Comparison of ENCODE assay signal across 8 mouse cellular contexts in the genomic region with DNA sequence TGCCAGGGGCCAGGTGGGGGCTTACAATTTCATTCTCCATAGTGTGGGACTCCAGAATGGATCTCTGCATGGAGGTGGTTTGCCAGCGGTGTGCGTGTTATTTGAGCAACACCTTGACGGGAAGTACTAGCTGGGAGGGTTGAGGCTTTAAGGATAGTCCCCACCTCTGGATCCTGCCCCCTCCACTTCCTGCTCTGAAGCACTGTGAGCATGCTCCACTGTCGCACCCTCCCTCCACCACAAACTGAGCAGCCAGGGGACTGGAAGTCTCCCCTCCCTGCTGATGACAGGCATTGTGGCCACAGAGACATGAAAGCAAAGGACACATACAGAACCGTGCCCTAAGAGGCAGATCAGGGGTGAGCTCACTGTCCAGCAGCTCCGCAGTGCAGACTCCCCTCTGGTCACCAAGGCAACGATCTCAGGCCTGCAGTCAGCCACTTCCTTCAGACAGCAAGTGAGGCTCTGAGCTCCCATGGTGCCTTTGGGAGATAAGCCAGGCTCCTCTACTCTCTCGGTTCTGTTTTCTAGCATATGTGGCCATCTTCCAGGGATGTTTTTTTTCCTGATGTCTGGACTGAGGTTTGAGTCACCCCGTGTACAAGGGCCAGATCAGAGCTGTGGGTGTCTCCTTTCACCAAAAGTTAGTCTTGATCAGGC.
DNase-seq lines count a peak whose midpoint lies in the region; ATAC-seq and TF ChIP-seq lines count a peak whose summit lies in the region.

No protein-coding gene starts in this region.

- no peaks in the 10 kb centered on the region for H3K36me3 ChIP-seq in hindbrain, embryonic 16.5 days (ENCODE audit: control insufficient read depth, insufficient read depth, low read length)
- no peaks in the 10 kb centered on the region for H3K36me3 ChIP-seq in stomach, embryonic 16.5 days (ENCODE audit: control insufficient read depth, insufficient read depth, low read length)

- DNase-seq in cerebellum, postnatal 14 days = peak; percentile 18 to 29
- no peak for DNase-seq in cerebellum, adult 11-12 months
- peak; percentile 17 for DNase-seq in R1 (ENCODE audit: low read depth, low spot score)
- DNase-seq in gastrocnemius, postnatal 36 days = peak; percentile 14 to 26
- DNase-seq in B cell, adult 2 months = no peak
- DNase-seq in left cerebral cortex, adult 2 months (ENCODE audit: extremely low spot score in 1 of 2, low spot score in 2 of 2) = no peak

- peak; percentile 89 for ATAC-seq in hindbrain, embryonic 16.5 days
- peak; percentile 37; the same call in 1 of the 2 replicates for ATAC-seq in stomach, embryonic 16.5 days (ENCODE audit: insufficient read depth, low FRiP score)

- intact Hi-C loops in gastrocnemius, postnatal 36 days (cut with DNase I) = no loop called here
- intact Hi-C loops in left cerebral cortex, adult 2 months (cut with DNase I) = no loop called here

- H3K27ac ChIP-seq in hindbrain, embryonic 16.5 days (ENCODE audit: low read depth, low read length) = no peak overlapping the region
- no peak overlapping the region for H3K27ac ChIP-seq in stomach, embryonic 16.5 days (ENCODE audit: low read length)
- no peak overlapping the region for H3K27ac ChIP-seq in left cerebral cortex, adult 2 months

- H3K4me3 ChIP-seq in hindbrain, embryonic 16.5 days (ENCODE audit: low read length) = no peak overlapping the region
- no peak overlapping the region for H3K4me3 ChIP-seq in stomach, embryonic 16.5 days (replicated peaks; ENCODE audit: low read length)
- no peak overlapping the region for H3K4me3 ChIP-seq in left cerebral cortex, adult 2 months

- no peaks in the 10 kb centered on the region; the same call in 1 of the 2 replicates for H3K27me3 ChIP-seq in hindbrain, embryonic 16.5 days (replicated peaks; ENCODE audit: control insufficient read depth, insufficient read depth, low read length)
- H3K27me3 ChIP-seq in stomach, embryonic 16.5 days (ENCODE audit: control insufficient read depth, insufficient read depth, low read length) = no peaks in the 10 kb centered on the region

- WGBS in hindbrain, embryonic 16.5 days = 23% methylated on average over 9 of the region's 9 CpGs
- 15% methylated on average over 9 of the region's 9 CpGs for WGBS in stomach, embryonic 16.5 days

- peaks cover 8% of the 10 kb centered on the region; the same call in 1 of the 2 replicates for H3K4me1 ChIP-seq in hindbrain, embryonic 16.5 days (ENCODE audit: control insufficient read depth, insufficient read depth, low read depth, low read length)
- peaks cover 3% of the 10 kb centered on the region; the same call in 1 of the 2 replicates for H3K4me1 ChIP-seq in stomach, embryonic 16.5 days (ENCODE audit: control insufficient read depth, insufficient read depth, low read length)

- no peak for TF ChIP-seq CTCF in left cerebral cortex, adult 2 months (IDR thresholded peaks at IDR 0.05)

- no peak overlapping the region for H3K4me2 ChIP-seq in hindbrain, embryonic 16.5 days (ENCODE audit: low read length)
- H3K4me2 ChIP-seq in stomach, embryonic 16.5 days (ENCODE audit: low read depth, low read length) = no peak overlapping the region

- H3K9me3 ChIP-seq in hindbrain, embryonic 16.5 days (ENCODE audit: control insufficient read depth, low read length) = no peaks in the 10 kb centered on the region
- H3K9me3 ChIP-seq in stomach, embryonic 16.5 days (replicated peaks; ENCODE audit: control insufficient read depth, low read length) = 0 out of 2 replicates have a peak, but pooled peaks cover 7% of the 10 kb centered on the region

- H3K9ac ChIP-seq in hindbrain, embryonic 16.5 days (ENCODE audit: low read depth, low read length) = no peak overlapping the region
- no peak overlapping the region; the same call in 1 of the 2 replicates for H3K9ac ChIP-seq in stomach, embryonic 16.5 days (ENCODE audit: low read length)

Comparison
In these comparisons a context has a peak if more than half of its experiments do, and no peak if none do; other contexts are left out.
1. DNase-seq: peak in cerebellum, postnatal 14 days (2 of 2), R1 (single experiment) and gastrocnemius, postnatal 36 days (2 of 2); none in cerebellum, adult 11-12 months (single experiment), B cell, adult 2 months (0 of 2) and left cerebral cortex, adult 2 months (0 of 2).